Mouse (Mus musculus): ENCODE results near the gene Zfp512b. TPM values are rescaled to one million over a fixed set of nuclear protein-coding genes. Genes with fewer than 3 reads are reported as not detected.
A peak's percentile ranks its signal among the peaks of the same experiment; 100 is the strongest.

The Zfp512b gene
- total RNA-seq, 2 experiments from 2014 or later = 18.3 to 18.7 TPM

DNA sequence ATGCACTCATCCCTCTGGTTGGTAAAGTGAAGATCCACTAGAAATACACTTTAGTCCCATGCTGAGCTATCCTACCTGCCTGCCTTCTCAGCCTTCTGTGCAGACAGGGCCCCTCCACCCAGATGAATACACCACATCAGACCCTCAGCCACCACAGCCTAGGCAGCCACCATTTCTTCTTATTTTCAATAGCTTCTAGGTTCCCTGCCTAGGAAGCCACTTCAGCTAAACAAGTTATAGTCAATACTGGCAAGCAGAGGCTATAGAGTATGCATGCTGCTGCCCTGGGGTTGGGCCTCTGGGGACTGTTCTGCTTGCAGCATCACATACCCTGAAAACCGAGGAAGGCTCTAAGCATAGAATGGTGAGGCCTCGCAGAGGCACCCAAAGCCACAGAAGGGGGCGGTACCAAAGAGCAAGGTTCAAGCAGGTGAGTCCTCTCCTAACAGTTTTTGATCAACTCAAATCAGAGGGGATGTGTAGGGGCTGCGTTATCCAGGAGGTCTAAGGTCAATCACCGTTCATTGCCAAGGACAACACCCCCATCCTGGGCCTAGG lies 996 bp downstream of the Zfp512b start, which contains the start of gene Prpf6:
Prpf6 (plus strand) TSS at position 341 of the 558 bp plus-strand sequence.
- intact Hi-C loops (cut with DNase I) = no loop called here
- no peak for DNase-seq (ENCODE audit: low spot score)

- no peak for DNase-seq (ENCODE audit: low spot score)
- intact Hi-C loops (cut with DNase I) = no loop called here
These were observed 2.1 kb downstream of the Zfp512b start for GRCm38 (mm10) chr2:181590471-181590870.

- intact Hi-C loops (cut with DNase I) = no loop called here
- no peak for DNase-seq (ENCODE audit: low spot score)
These were observed 2.9 kb downstream of the Zfp512b start for GRCm38 (mm10) chr2:181589732-181590105.

DNA sequence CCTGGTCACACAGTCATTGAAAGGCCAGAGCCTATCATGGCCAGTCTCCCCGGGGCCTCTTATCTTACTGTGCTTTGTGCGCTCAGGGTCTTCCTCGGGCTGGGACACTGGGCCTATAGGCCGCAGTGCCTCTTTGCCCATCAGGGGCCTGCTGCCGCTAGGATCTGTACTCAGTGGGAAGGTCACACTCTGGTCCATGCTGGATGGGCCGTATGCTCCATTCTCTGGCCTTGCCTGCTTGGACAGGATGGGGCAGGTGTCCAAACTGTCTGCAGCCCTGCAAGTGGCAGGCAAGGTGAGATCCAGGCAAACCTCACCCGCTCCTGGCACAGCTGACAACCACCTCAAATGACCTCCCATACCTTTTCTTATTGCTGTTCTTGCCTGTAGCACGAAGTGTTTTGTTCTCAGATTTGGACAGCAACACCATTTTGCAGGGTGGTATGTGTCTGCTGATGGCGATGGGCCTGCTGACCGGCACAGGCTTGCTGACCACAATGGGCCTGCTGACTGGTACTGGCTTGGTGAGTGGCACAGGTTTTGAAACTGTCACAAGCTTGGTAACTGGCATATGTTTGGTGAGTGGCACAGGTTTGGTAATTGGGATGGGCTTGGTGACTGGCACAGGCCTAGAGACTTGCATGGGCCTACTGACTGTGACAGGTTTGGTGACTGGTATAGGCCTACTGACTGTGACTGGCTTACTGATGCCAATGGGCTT lies 3.4 kb downstream of the Zfp512b start:
- intact Hi-C loops (cut with DNase I) = no loop called here
- no peak for DNase-seq (ENCODE audit: low spot score)

- intact Hi-C loops (cut with DNase I) = no loop called here
- no peak for DNase-seq (ENCODE audit: low spot score)
These were observed 4.3 kb downstream of the Zfp512b start for GRCm38 (mm10) chr2:181588229-181588780.

- no peak for DNase-seq (ENCODE audit: low spot score)
- intact Hi-C loops (cut with DNase I) = no loop called here
These were observed 4.8 kb downstream of the Zfp512b start for GRCm38 (mm10) chr2:181587796-181588195.

DNA sequence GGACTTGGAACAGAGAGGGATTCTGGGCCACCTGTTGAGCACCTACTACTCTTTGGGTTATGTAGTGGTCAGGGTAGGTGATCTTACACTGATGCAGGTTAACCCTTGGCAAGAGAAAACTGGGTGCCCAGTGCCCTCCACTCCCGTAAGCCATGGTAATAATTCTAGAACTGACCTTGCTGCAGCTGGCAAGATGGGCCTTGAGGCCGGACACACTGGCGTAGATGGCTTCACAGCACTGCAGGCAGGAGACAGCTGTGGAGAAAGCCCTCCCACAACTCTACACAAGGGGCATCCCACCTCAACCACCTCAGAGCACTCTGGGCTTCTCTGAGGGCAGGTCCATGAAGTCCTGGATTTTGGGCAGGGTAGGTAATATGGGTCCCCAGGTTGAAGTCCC lies 6.5 kb downstream of the Zfp512b start:
- intact Hi-C loops (cut with DNase I) = no loop called here

DNA sequence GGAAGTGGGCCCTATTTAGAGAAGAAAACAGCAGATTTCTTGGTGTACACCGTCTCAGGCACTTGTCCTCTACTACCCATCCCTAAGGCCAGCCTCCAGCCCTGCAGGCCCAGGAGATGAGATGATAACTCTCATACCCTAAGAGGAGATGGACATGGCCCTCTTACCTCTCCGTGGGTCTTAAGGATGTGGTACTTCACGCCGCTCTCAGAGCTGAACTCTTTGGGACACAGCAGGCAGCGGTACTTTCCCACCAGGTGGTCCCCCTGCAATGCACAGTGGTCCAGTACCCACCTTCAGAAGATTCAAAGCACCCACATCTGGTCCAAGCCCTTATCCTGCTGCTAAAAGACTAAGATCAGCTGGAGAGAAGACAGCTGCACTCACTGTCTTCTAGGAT lies 7.1 kb downstream of the Zfp512b start:
- intact Hi-C loops (cut with DNase I) = no loop called here
- DNase-seq (ENCODE audit: low spot score) = no peak

More for the DNA sequence above, 6.5 kb downstream of the Zfp512b start:
- DNase-seq (ENCODE audit: low spot score) = no peak

DNA sequence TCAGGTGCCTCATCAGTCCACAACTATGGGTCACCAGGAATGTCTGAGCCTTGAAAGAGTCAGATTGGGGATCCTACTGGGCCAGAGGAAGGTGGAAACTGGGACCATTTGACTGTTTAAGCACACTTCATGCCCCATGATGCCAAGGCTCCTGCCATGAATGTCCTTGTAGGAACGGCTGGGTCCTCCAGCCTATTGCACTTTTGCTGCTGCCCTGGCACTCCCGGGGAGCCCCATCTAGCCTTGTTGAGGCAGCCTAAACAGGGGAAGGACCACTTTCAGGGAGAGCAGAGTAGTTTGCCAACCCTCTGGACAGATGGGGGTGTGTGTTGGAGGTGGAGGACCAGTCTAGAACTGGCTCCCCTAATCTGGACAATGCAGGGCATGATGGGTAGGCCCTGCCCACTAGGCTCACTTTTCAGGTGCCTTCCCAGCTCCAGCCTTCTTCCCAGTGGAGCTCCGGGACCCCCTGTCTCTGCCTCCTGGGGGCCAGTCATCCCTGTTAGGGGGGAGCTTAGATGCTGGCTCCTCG lies 8.1 kb downstream of the Zfp512b start, which contains the start of gene Uckl1:
Uckl1 (minus strand) TSS at position 482 of the 532 bp plus-strand sequence.
- intact Hi-C loops (cut with DNase I) = loop anchor here (5.0 kb wide), 1 partner anchor 172 kb away; no protein-coding TSS in a partner anchor
- DNase-seq (ENCODE audit: low spot score) = no peak

DNA sequence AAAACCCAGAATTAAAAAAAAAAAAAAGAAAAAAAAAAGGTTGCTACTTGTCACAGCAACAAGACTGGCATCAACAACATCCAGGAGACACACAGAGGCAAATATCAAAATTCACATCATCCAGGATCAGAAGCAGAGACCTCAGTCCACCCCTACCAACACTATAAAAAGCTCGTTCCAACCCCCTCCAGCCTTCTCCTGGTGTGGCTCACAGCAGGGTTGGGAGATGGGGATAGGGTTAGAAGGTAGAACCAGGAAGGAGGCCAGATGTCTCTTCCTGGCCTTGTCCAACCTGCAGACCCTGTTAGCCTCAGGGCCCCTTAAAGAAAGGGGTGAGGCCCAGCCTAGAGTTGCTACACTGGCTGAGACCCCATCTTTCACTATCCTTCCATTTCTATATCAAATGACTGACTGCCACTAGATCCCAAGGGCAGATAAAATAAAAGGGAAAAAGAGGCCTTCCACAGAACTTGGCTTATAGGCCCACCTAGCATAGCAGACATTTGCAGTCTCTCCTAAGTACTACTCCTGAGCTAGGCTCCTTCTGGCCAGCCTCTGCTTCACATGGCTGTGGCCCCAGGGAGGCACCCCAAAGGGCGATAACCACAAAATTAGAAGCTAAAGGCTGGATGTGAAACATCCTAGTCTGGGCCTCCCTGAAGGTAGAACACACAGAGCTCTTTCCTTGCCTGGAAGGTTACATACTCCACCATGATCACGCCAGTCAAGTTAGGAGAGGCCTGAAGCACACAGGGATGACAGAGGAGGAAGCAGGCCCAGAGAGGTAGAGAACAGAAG lies 8.9 kb downstream of the Zfp512b start:
- DNase-seq (ENCODE audit: low spot score) = no peak
- intact Hi-C loops (cut with DNase I) = loop anchor here (5.0 kb wide), 1 partner anchor 171 kb away; no protein-coding TSS in a partner anchor

DNA sequence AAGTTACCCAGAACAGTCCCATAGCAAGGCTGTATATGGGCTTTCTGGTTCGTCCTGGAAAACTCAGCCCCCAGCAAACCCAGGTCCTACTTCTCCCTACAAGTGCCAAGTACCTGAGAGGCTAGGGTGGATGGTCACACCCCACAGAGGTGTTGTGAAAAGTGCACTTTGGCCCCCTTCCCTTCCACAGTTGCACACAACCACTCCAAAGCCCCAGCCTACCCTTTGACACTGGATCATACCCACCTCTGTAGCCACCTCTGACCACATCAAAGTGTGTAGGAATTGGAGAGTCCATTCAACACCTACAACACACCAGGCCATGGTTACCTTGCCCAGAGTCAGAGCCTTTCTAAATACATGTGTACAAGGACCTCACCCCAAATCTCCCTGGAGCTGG lies 9.7 kb downstream of the Zfp512b start:
- no peak for DNase-seq (ENCODE audit: low spot score)
- intact Hi-C loops (cut with DNase I) = loop anchor here (5.0 kb wide), 1 partner anchor 171 kb away; no protein-coding TSS in a partner anchor

GRCm38 (mm10) chr2:181582358-181582757 lies 10.2 kb downstream of the Zfp512b start:
- DNase-seq (ENCODE audit: low spot score) = no peak
- intact Hi-C loops (cut with DNase I) = loop anchor here (5.0 kb wide), 1 partner anchor 170 kb away; no protein-coding TSS in a partner anchor

- DNase-seq (ENCODE audit: low spot score) = peak; percentile 71
- intact Hi-C loops (cut with DNase I) = loop anchor here (2.0 to 5.0 kb wide), 2 partner anchors 61 to 169 kb away; partner anchors contain the start of gene Dnajc5
These were observed 11.0 kb downstream of the Zfp512b start for GRCm38 (mm10) chr2:181581402-181582120.

- intact Hi-C loops (cut with DNase I) = loop anchor here (2.0 to 5.0 kb wide), 2 partner anchors 60 to 169 kb away; partner anchors contain the start of gene Dnajc5
These were observed 11.6 kb downstream of the Zfp512b start for GRCm38 (mm10) chr2:181581016-181581401.

DNA sequence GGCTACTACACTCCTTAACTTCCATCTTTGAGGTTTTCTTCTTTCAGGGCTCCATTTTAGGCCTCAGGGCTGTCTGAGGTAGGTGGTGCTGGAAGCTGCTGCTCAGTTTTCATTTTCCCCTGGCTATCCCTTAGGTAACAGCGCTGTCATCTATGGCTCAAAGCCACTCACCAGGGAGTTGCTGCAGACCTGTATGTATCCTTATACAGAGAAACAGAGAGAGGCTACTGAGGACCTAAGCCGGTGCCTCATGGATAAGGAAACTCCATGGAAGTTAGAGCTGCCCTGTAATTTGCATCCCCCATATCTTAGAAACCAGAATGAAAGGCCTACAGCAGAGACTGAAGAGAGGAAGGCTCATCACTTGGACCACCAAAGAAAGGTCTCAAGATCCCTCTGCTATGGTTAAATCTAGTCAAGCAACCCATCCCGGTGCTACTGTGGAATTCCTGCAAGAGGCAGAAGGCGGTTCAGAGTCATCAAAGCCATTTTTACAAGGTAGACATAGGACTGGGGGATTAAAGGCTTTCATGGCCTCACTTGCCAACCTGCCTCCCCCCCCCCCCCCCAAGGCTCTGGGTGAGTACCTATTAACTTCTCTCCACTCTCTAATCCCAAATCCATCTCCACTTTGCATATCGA lies 12.4 kb downstream of the Zfp512b start:
- DNase-seq (ENCODE audit: low spot score) = no peak
- intact Hi-C loops (cut with DNase I) = loop anchor here (2.0 to 5.0 kb wide), 2 partner anchors 59 to 168 kb away; partner anchors contain the start of gene Dnajc5

More at GRCm38 (mm10) chr2:181581016-181581401, 11.6 kb downstream of the Zfp512b start:
- DNase-seq (ENCODE audit: low spot score) = peak; percentile 75

- no peak for DNase-seq (ENCODE audit: low spot score)
- intact Hi-C loops (cut with DNase I) = loop anchor here (2.0 to 5.0 kb wide), 2 partner anchors 59 to 167 kb away; partner anchors contain the start of gene Dnajc5
These were observed 12.9 kb downstream of the Zfp512b start for GRCm38 (mm10) chr2:181579681-181580080.

GRCm38 (mm10) chr2:181578790-181579618 lies 13.6 kb downstream of the Zfp512b start:
- no peak for DNase-seq (ENCODE audit: low spot score)
- intact Hi-C loops (cut with DNase I) = no loop called here

All from heart, postnatal 25 days (tissue).